Comparison of ENCODE assay signal across 8 mouse cellular contexts in genomic region chr7:114415336-114416020, GRCm38 (mm10). TPM values are rescaled to one million over a fixed set of nuclear protein-coding genes. Genes with fewer than 3 reads are reported as not detected.
DNase-seq lines count a peak whose midpoint lies in the region; ATAC-seq and TF ChIP-seq lines count a peak whose summit lies in the region.

No protein-coding gene starts in this region.

- H3K27me3 ChIP-seq in G1E (ENCODE audit: insufficient read depth, low read length), result no peaks in the 10 kb centered on the region; the same call in 1 of the 2 replicates
- no peaks in the 10 kb centered on the region for H3K27me3 ChIP-seq in hindbrain, embryonic 15.5 days

- intact Hi-C loops in left cerebral cortex, postnatal 14 days (cut with DNase I), result loop anchor here (10.0 kb wide), 2 partner anchors 101 to 131 kb away; no protein-coding TSS in a partner anchor

- no peak for DNase-seq in G1E (ENCODE audit: low spot score)
- peak; percentile 46 for DNase-seq in forelimb bud, embryonic 11.5 days (ENCODE audit: low read depth, low spot score)
- DNase-seq in left cerebral cortex, postnatal 14 days (ENCODE audit: low spot score in 2 of 2), result peak; percentile 17 to 56
- peak; percentile 63 for DNase-seq in mesoderm, embryonic 11.5 days (ENCODE audit: low read depth, low spot score)
- peak; percentile 45 to 69 for DNase-seq in spleen, adult 18-20 months

- H3K9ac ChIP-seq in hindbrain, embryonic 15.5 days, result peak overlapping the region; percentile 91

- peak overlapping the region; percentile 78 for H3K4me2 ChIP-seq in hindbrain, embryonic 15.5 days

- under 1% methylated on average over 84 of the region's 103 CpGs for WGBS in hindbrain, embryonic 15.5 days

- H3K9me3 ChIP-seq in G1E (replicated peaks), result peaks cover 21% of the 10 kb centered on the region
- no peaks in the 10 kb centered on the region for H3K9me3 ChIP-seq in hindbrain, embryonic 15.5 days

- TF ChIP-seq CTCF in G1E (IDR thresholded peaks at IDR 0.05; ENCODE audit: low read depth, low read length), result no peak

- no peak for ATAC-seq in G1E (ENCODE audit: extremely low read depth, insufficient number of reproducible peaks, low FRiP score, poor library complexity, severe bottlenecking)
- ATAC-seq in cerebellum, adult (ENCODE audit: insufficient number of reproducible peaks, low FRiP score, low TSS enrichment), result peak; percentile 41
- ATAC-seq in hindbrain, embryonic 15.5 days (ENCODE audit: low FRiP score, low read depth), result peak; percentile 86
- ATAC-seq in monocyte, adult 5-6 weeks (replicated peaks; ENCODE audit: insufficient number of reproducible peaks, low FRiP score, low TSS enrichment, poor library complexity, severe bottlenecking), result no peak

- H3K4me1 ChIP-seq in G1E (ENCODE audit: insufficient read depth, low read depth, low read length), result no peaks in the 10 kb centered on the region; the same call in 1 of the 2 replicates
- peaks cover 25% of the 10 kb centered on the region for H3K4me1 ChIP-seq in hindbrain, embryonic 15.5 days (replicated peaks)

- peak overlapping the region; percentile 96 for H3K27ac ChIP-seq in hindbrain, embryonic 15.5 days (replicated peaks)

- no peaks in the 10 kb centered on the region for H3K36me3 ChIP-seq in G1E (replicated peaks)
- H3K36me3 ChIP-seq in hindbrain, embryonic 15.5 days, result no peaks in the 10 kb centered on the region

- H3K4me3 ChIP-seq in G1E (ENCODE audit: low read depth, low read length), result peak overlapping the region; percentile 13; the same call in 1 of the 2 replicates
- H3K4me3 ChIP-seq in hindbrain, embryonic 15.5 days, result peak overlapping the region; percentile 85

RNA-seq across cellular contexts. Expression of gene Pde3b, which starts 0.4 kb away (rescaled TPM):
- total RNA-seq in G1E (2014; fragmentation: Nextera tagmentation) (9.5 and 14.7 TPM in 2 replicates), G1E (2017) (0.82 and 1.1 TPM in 2 replicates)
- polyA plus RNA-seq in G1E (2012), result 0.12 TPM in 1 of 2 replicates, not detected in the other
- 4.4 TPM in 2 replicates for polyA plus RNA-seq in hindbrain, embryonic 15.5 days (2015; fragmentation: Nextera tagmentation; extraction: Ambion mirVana)
- total RNA-seq in left cerebral cortex, postnatal 14 days (2021), result 1 to 10 TPM; 7.4 to 8.0 TPM
- 58.9 to 108 TPM (median 74.6 TPM) in 3 replicates for total RNA-seq in monocyte, adult 5-6 weeks (2017)

Comparison
In these comparisons a context has a peak if more than half of its experiments do, and no peak if none do; other contexts are left out.
1. ATAC-seq: peak in cerebellum, adult (single experiment) and hindbrain, embryonic 15.5 days (single experiment); none in G1E (single experiment) and monocyte, adult 5-6 weeks (single experiment).